In the genomic region with DNA sequence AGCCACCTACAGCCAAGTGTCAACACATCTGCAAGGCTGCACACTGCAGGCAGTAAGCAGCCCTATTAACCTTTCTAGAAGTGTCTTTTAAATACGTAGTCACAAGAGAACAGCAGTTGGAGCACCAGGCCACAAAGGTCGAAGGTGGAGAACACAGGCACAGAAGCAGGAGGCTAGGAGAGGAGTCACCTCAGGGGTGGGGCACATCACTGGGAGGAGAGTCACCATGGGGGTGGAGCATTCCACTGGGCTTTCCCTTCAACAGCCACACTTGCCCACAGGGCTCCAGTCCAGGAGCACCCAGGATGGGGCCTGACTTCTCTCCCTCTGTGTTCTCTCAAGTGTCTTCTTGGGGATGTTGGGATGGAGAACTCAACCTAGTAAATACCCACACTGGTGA, we compare ENCODE assay signal across 20 mouse cellular contexts. TPM values are rescaled to one million over a fixed set of nuclear protein-coding genes. Genes with fewer than 3 reads are reported as not detected.
DNase-seq lines count a peak whose midpoint lies in the region; ATAC-seq and TF ChIP-seq lines count a peak whose summit lies in the region.
"Had no signal": no experiment of that assay in that cellular context is flagged by ENCODE, and none has a peak within 500 bp of the region (broad histone marks: within the 10 kb centered on the region; RNA-seq: fewer than 3 reads in every experiment).

No protein-coding gene starts in this region.

- no peaks in the 10 kb centered on the region for H3K9me3 ChIP-seq in liver, embryonic 11.5 days (ENCODE audit: control insufficient read depth, low read length)
- no peaks in the 10 kb centered on the region for H3K9me3 ChIP-seq in intestine, embryonic 15.5 days
- H3K9me3 ChIP-seq in liver, postnatal 0 days (ENCODE audit: low read length) = no peaks in the 10 kb centered on the region
- H3K9me3 ChIP-seq: forebrain, embryonic 15.5 days; heart, embryonic 12.5 days; hindbrain, embryonic 13.5 days; lung, embryonic 15.5 days; midbrain, embryonic 12.5 days; neural tube, embryonic 12.5 days had no signal

- no peak for TF ChIP-seq CTCF in liver, adult 2 months (IDR thresholded peaks at IDR 0.05; ENCODE audit: low read depth, low read length)
- TF ChIP-seq CTCF in liver, postnatal 0 days (IDR thresholded peaks at IDR 0.05; ENCODE audit: low read depth) = no peak

- H3K4me2 ChIP-seq in liver, embryonic 11.5 days = no peak overlapping the region
- no peak overlapping the region; the same call in 1 of the 2 replicates for H3K4me2 ChIP-seq in intestine, embryonic 15.5 days (replicated peaks)
- no peak overlapping the region for H3K4me2 ChIP-seq in liver, postnatal 0 days (ENCODE audit: low read depth, low read length)
- H3K4me2 ChIP-seq: forebrain, embryonic 15.5 days; heart, embryonic 12.5 days; hindbrain, embryonic 13.5 days; lung, embryonic 15.5 days; midbrain, embryonic 12.5 days; neural tube, embryonic 12.5 days had no signal

- DNase-seq in liver, adult 2 months (ENCODE audit: extremely low read depth, low read depth, low spot score) = peak; percentile 92
- no peak for DNase-seq in liver, embryonic 11.5 days (ENCODE audit: low spot score)
- DNase-seq in liver, postnatal 0 days = peak; percentile 32
- no peak for DNase-seq in gastrocnemius, adult 18-20 months (ENCODE audit: low spot score)
- DNase-seq in spleen, adult 12 weeks (ENCODE audit: low spot score) = no peak
- no peak for DNase-seq in frontal cortex, adult 2 months (ENCODE audit: extremely low spot score in 1 of 2, low spot score in 1 of 2)
- DNase-seq: cerebellum, adult 18-20 months; cerebellum, postnatal 25 days; embryo, embryonic 11 days; heart, postnatal 14 days; right cerebral cortex, adult 18-20 months; thymus, adult 18-20 months had no signal

- peaks cover 48% of the 10 kb centered on the region for H3K79me2 ChIP-seq in liver, adult 2 months (ENCODE audit: control insufficient read depth, insufficient read depth, low read length)

- peak overlapping the region; percentile 71 for H3K27ac ChIP-seq in liver, adult 2 months (replicated peaks; ENCODE audit: insufficient read depth, low read depth, low read length)
- H3K27ac ChIP-seq in liver, embryonic 11.5 days (ENCODE audit: low read depth, low read length) = no peak overlapping the region
- no peak overlapping the region for H3K27ac ChIP-seq in intestine, embryonic 15.5 days
- H3K27ac ChIP-seq in liver, postnatal 0 days (ENCODE audit: low read depth) = no peak overlapping the region
- H3K27ac ChIP-seq: forebrain, embryonic 15.5 days; hindbrain, embryonic 13.5 days; lung, embryonic 15.5 days; midbrain, embryonic 12.5 days; neural tube, embryonic 12.5 days had no signal

- H3K9ac ChIP-seq in liver, adult 2 months (ENCODE audit: low read depth, low read length) = no peak overlapping the region
- no peak overlapping the region for H3K9ac ChIP-seq in liver, embryonic 11.5 days (ENCODE audit: low read depth, low read length)
- H3K9ac ChIP-seq in intestine, embryonic 15.5 days = no peak overlapping the region
- H3K9ac ChIP-seq in liver, postnatal 0 days (replicated peaks) = no peak overlapping the region
- H3K9ac ChIP-seq: forebrain, embryonic 15.5 days; heart, embryonic 12.5 days; hindbrain, embryonic 13.5 days; lung, embryonic 15.5 days; midbrain, embryonic 12.5 days; neural tube, embryonic 12.5 days had no signal

- TF ChIP-seq EP300 in liver, postnatal 0 days (IDR thresholded peaks at IDR 0.05; ENCODE audit: low read depth) = no peak

- H3K4me3 ChIP-seq in liver, adult 2 months (ENCODE audit: insufficient read depth, low read depth, low read length) = no peak overlapping the region
- H3K4me3 ChIP-seq in liver, embryonic 11.5 days (ENCODE audit: low read depth, low read length) = no peak overlapping the region
- H3K4me3 ChIP-seq in intestine, embryonic 15.5 days (replicated peaks) = no peak overlapping the region
- H3K4me3 ChIP-seq in liver, postnatal 0 days (ENCODE audit: low read depth, low read length) = no peak overlapping the region
- H3K4me3 ChIP-seq: forebrain, embryonic 15.5 days; heart, embryonic 12.5 days; hindbrain, embryonic 13.5 days; lung, embryonic 15.5 days; midbrain, embryonic 12.5 days; neural tube, embryonic 12.5 days had no signal

- TF ChIP-seq POLR2A in liver, adult 2 months (IDR thresholded peaks at IDR 0.05; ENCODE audit: extremely low read depth, insufficient read depth, low read length) = no peak

- no peak for ATAC-seq in liver, embryonic 11.5 days (replicated peaks; ENCODE audit: low FRiP score)
- ATAC-seq in intestine, embryonic 15.5 days = peak; percentile 56
- peak; percentile 18 for ATAC-seq in liver, postnatal 0 days
- ATAC-seq: CD4-positive, CD25-positive, alpha-beta regulatory T cell, adult 4 months; forebrain, embryonic 15.5 days had no signal

- 13% methylated on average over 2 of the region's 2 CpGs for WGBS in liver, adult 2 months
- 70% methylated on average over 2 of the region's 2 CpGs for WGBS in liver, embryonic 11.5 days
- 53% methylated on average over 2 of the region's 2 CpGs for WGBS in intestine, embryonic 15.5 days
- 47% methylated on average over 2 of the region's 2 CpGs for WGBS in liver, postnatal 0 days (ENCODE audit: insufficient replicate concordance)

- peaks cover 34% of the 10 kb centered on the region for H3K4me1 ChIP-seq in liver, adult 2 months (ENCODE audit: control insufficient read depth, insufficient read depth, low read length)
- peaks cover 6% of the 10 kb centered on the region for H3K4me1 ChIP-seq in liver, embryonic 11.5 days (replicated peaks; ENCODE audit: control insufficient read depth, insufficient read depth, low read length)
- H3K4me1 ChIP-seq in intestine, embryonic 15.5 days (replicated peaks) = peaks cover 35% of the 10 kb centered on the region
- peaks cover 11% of the 10 kb centered on the region for H3K4me1 ChIP-seq in liver, postnatal 0 days (ENCODE audit: insufficient read depth)

- H3K36me3 ChIP-seq in liver, adult 2 months (ENCODE audit: control insufficient read depth, insufficient read depth, low read length) = peaks cover 9% of the 10 kb centered on the region
- H3K36me3 ChIP-seq in liver, embryonic 11.5 days (ENCODE audit: control insufficient read depth, insufficient read depth, low read length) = peaks cover 13% of the 10 kb centered on the region; the same call in 1 of the 2 replicates
- peaks cover 19% of the 10 kb centered on the region; the same call in 1 of the 2 replicates for H3K36me3 ChIP-seq in intestine, embryonic 15.5 days
- H3K36me3 ChIP-seq in liver, postnatal 0 days (replicated peaks; ENCODE audit: insufficient read depth, low read length) = peaks cover 16% of the 10 kb centered on the region

- no peaks in the 10 kb centered on the region for H3K27me3 ChIP-seq in liver, adult 2 months (ENCODE audit: control insufficient read depth, insufficient read depth, low read length)
- H3K27me3 ChIP-seq in liver, embryonic 11.5 days (replicated peaks; ENCODE audit: control insufficient read depth, insufficient read depth, low read length) = no peaks in the 10 kb centered on the region
- H3K27me3 ChIP-seq in intestine, embryonic 15.5 days (replicated peaks) = no peaks in the 10 kb centered on the region
- H3K27me3 ChIP-seq in liver, postnatal 0 days (ENCODE audit: insufficient read depth, low read length) = no peaks in the 10 kb centered on the region
- H3K27me3 ChIP-seq: forebrain, embryonic 15.5 days; heart, embryonic 12.5 days; hindbrain, embryonic 13.5 days; lung, embryonic 15.5 days; midbrain, embryonic 12.5 days; neural tube, embryonic 12.5 days had no signal

RNA-seq across cellular contexts. Expression of a gene that starts 4.8 kb away (rescaled TPM):
- total RNA-seq in liver, adult 2 months (2014; rRNA removed) = 9.6 and 14.4 TPM in 2 replicates
- 25.4 and 27.1 TPM in 2 replicates for polyA plus RNA-seq in liver, adult 2 months (2012; rRNA removed)
- 27.4 and 30.1 TPM in 2 replicates for polyA plus RNA-seq in liver, embryonic 11.5 days (2014; fragmentation: Nextera tagmentation; extraction: Ambion mirVana)
- polyA plus RNA-seq in intestine, embryonic 15.5 days (2015; fragmentation: Nextera tagmentation; extraction: Ambion mirVana) = 34.8 and 39.7 TPM in 2 replicates
- 9.9 and 10.8 TPM in 2 replicates for polyA plus RNA-seq in liver, postnatal 0 days (2015; fragmentation: Nextera tagmentation; extraction: Ambion mirVana)
- 10 to 100 TPM; 20.4 to 24.6 TPM for total RNA-seq in gastrocnemius, adult 18-20 months (2021)
- polyA plus RNA-seq in frontal cortex, adult 2 months (2012; rRNA removed) = 33.5 and 36.6 TPM in 2 replicates

RNA-seq across cellular contexts. Expression of a gene that starts 17.5 kb away (rescaled TPM):
- 2.9 and 3.0 TPM in 2 replicates for total RNA-seq in liver, adult 2 months (2014; rRNA removed)
- polyA plus RNA-seq in liver, adult 2 months (2012; rRNA removed) = 2.0 and 2.4 TPM in 2 replicates
- 2.1 TPM in 2 replicates for polyA plus RNA-seq in liver, embryonic 11.5 days (2014; fragmentation: Nextera tagmentation; extraction: Ambion mirVana)
- polyA plus RNA-seq in intestine, embryonic 15.5 days (2015; fragmentation: Nextera tagmentation; extraction: Ambion mirVana) = 4.7 and 5.8 TPM in 2 replicates
- 4.9 and 5.1 TPM in 2 replicates for polyA plus RNA-seq in liver, postnatal 0 days (2015; fragmentation: Nextera tagmentation; extraction: Ambion mirVana)
- total RNA-seq in gastrocnemius, adult 18-20 months (2021) = 10 to 100 TPM; 23.3 to 45.0 TPM
- 202 and 212 TPM in 2 replicates for polyA plus RNA-seq in frontal cortex, adult 2 months (2012; rRNA removed)

Comparison
In these comparisons a context has a peak if more than half of its experiments do, and no peak if none do; other contexts are left out.
1. DNase-seq: peak in liver, adult 2 months (single experiment) and liver, postnatal 0 days (single experiment); none in liver, embryonic 11.5 days (single experiment), gastrocnemius, adult 18-20 months (single experiment), spleen, adult 12 weeks (single experiment) and frontal cortex, adult 2 months (0 of 2).
2. RNA of a gene that starts 17.5 kb away (polyA plus RNA-seq): 202 to 212 TPM in frontal cortex, adult 2 months; 4.9 to 5.1 TPM in liver, postnatal 0 days, 4.7 to 5.8 TPM in intestine, embryonic 15.5 days, 2.0 to 2.4 TPM in liver, adult 2 months and 2.1 TPM in liver, embryonic 11.5 days; every median in the first group is over 10 times any median in the second.